Mouse (Mus musculus) heart, postnatal 25 days (tissue): ENCODE data around the gene Doxl2. TPM values are rescaled to one million over a fixed set of nuclear protein-coding genes. Genes with fewer than 3 reads are reported as not detected.
"Not testable (repeated sequence)": the region's sequence is repeated elsewhere in the genome, so short reads cannot be mapped to it uniquely, and the experiment has no call there.

Experiments
- DNase-seq: peaks from one replicate; pipeline ENCODE4 v3.0.0; 2022; ENCODE audit warnings: low spot score
- intact Hi-C: fragments of 180-260 bp; cut with DNase I; formaldehyde crosslinking; loops from one replicate; pipeline ENCODE4 v1.15.1; 2025
- total RNA-seq, 2 experiments: library from RNA; stranded (reverse); gene quantifications; 2 replicates each; pipeline ENCODE4 v1.2.3; 2021

Doxl2 gene
- total RNA-seq: not detected

DNA sequence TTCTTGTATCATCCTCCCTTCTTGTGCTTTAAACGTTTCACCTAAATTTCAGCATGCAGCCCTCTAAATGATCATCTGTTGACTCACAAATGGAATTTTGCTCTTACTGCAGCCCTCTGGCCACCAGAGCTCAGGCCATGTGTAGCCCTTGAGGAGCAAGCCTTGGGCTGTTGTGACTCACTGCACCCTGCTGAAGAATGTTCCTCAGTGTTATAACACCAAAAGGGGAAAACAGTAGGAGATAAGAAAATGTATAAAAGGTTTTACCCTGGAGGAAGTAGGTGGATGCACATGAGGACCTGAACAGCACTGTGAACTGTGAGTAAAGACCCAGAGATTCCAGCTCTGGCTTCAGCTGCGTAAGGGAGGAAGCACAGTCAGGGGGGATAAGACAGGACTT, at the start of gene Doxl2:
Doxl2 (plus strand) TSS at position 301 of the 400 bp plus-strand sequence.
- no peak for DNase-seq
- intact Hi-C loops: no loop called here

GRCm38 (mm10) chr6:48929595-48929994, 45.2 kb upstream of the Doxl2 start, which contains the start of gene 1600015I10Rik:
Gene 1600015I10Rik, plus strand, starts transcription at chr6:48929895.
- no peak for DNase-seq
- intact Hi-C loops: no loop called here

DNA sequence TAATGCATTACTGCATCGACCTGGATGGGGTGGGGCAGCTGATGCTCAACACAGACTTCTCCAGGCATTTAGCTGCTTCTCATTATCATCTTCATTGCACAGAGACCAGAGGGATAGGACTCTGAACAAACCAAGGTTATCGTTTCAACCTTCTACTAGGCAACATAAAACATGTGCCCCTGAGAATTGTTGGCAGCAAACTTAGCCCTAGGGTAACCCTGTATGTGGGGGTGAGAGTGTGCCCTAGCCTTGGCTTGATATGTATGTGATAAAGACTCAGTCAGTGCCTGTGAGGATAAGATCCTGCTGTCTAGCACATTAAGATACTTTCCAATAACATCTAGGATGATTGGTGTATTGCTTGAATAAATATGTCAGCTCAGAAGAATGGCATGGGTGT, 25.2 kb upstream of the Doxl2 start:
- no peak for DNase-seq

GRCm38 (mm10) chr6:48950676-48951075, 24.1 kb upstream of the Doxl2 start:
- no peak for DNase-seq
- intact Hi-C loops: no loop called here

More for the DNA sequence above, 25.2 kb upstream of the Doxl2 start:
- intact Hi-C loops: no loop called here

- no peak for DNase-seq
- intact Hi-C loops: no loop called here
These were observed 23.1 kb upstream of the Doxl2 start for GRCm38 (mm10) chr6:48951630-48952029.

- DNase-seq: no peak
- intact Hi-C loops: no loop called here
These were observed 21.5 kb upstream of the Doxl2 start for GRCm38 (mm10) chr6:48953220-48953619.

DNA sequence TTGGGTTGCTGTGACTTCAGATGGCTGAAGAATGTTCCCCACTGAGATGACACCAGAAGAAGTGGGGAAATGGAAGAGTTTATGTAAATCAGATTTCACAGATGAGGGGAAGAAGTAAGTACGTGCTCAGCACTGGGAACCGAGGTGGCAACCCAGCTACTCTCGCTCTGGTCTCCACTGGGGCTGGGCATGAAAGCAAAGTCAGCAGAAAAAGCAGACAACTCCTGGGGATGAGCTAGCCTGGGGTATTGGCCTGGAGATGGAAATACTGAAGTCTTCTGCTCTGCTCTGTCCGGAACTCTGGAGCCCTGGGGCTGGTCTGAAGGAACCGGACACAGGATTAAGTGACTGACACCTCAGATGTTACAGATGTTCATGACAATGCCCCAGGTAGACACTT, 20.6 kb upstream of the Doxl2 start:
- intact Hi-C loops: loop anchor here (2.0 kb wide), 1 partner anchor 135 kb away; no protein-coding TSS in a partner anchor
- no peak for DNase-seq

DNA sequence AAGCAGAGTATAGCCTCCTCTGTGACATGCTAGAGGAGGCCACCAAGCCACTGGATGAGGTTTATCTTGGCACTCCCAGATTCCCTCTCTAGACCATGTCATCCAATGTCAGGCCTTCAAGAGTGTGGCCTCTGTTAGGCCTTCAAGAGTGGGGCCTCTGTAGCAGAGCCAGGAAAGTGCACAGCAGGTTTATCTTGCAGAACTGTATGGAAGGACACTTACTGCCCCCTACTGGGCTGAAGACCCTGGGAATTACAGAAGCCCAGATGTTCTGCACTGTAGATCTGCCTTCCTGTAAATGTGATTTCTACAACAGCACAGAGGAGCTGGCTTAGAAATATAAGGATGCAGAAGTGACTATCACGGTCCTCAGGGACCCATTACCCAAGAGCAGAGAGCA, 19.8 kb upstream of the Doxl2 start:
- DNase-seq: no peak
- intact Hi-C loops: loop anchor here (2.0 to 5.0 kb wide), 2 partner anchors 98 to 136 kb away; no protein-coding TSS in a partner anchor

GRCm38 (mm10) chr6:48956785-48957184, 18.0 kb upstream of the Doxl2 start:
- no peak for DNase-seq
- intact Hi-C loops: loop anchor here (5.0 kb wide), 1 partner anchor 99 kb away; no protein-coding TSS in a partner anchor

DNA sequence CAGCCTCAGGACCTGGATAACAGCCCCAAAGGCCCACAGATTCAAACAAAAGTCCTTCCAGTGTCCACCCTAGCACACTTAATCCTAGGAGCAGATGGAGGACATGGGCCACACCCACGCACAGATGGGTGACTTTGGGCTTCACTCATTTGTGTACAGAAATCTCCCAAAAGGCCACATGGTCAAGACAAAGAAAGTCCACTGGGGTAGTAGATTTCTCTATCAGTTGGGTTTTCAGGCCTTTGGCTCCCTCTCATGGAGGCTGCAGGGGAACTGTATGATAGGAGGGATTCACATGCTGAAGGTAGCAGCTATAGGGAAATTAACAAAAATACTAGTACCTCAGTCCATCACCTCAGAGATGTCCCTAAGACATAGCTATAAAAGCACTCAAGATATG, 16.7 kb upstream of the Doxl2 start:
- DNase-seq: no peak
- intact Hi-C loops: loop anchor here (5.0 kb wide), 1 partner anchor 101 kb away; no protein-coding TSS in a partner anchor

- intact Hi-C loops: loop anchor here (5.0 kb wide), 1 partner anchor 102 kb away; no protein-coding TSS in a partner anchor
- DNase-seq: not testable (repeated sequence)
These were observed 15.6 kb upstream of the Doxl2 start for GRCm38 (mm10) chr6:48959151-48959550.

GRCm38 (mm10) chr6:48966696-48967095, 8.1 kb upstream of the Doxl2 start:
- not testable (repeated sequence) for DNase-seq

GRCm38 (mm10) chr6:48967868-48968267, 6.9 kb upstream of the Doxl2 start:
- intact Hi-C loops: no loop called here

More at GRCm38 (mm10) chr6:48966696-48967095, 8.1 kb upstream of the Doxl2 start:
- intact Hi-C loops: not testable (repeated sequence)

GRCm38 (mm10) chr6:48979616-48980015, 4.9 kb downstream of the Doxl2 start:
- no peak for DNase-seq
- intact Hi-C loops: no loop called here

More at GRCm38 (mm10) chr6:48967868-48968267, 6.9 kb upstream of the Doxl2 start:
- no peak for DNase-seq

DNA sequence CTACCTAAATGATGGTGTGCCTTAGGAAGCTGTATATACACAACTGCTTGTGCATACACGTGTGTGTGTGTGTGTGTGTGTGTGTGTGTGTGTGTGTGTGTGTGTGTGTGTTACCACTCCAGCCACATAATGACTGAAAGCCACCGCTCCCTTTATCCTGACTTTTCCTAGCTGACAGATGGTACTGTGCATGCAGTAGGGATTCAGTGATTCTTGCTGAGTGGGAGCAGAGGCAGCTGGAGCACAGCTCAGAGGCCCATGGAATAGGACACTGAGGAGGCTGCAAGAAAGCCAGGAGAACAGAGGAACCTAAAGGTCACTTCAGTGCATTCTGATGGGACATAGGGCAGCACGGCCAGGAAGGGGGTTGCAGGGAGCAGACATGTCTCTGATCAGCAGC, 7.5 kb downstream of the Doxl2 start:
- intact Hi-C loops: no loop called here
- no peak for DNase-seq

GRCm38 (mm10) chr6:48986444-48986990, 11.8 kb downstream of the Doxl2 start, which contains the start of gene Svs1:
Gene Svs1, plus strand, starts transcription at chr6:48986861.
- intact Hi-C loops: no loop called here
- no peak for DNase-seq

- DNase-seq: no peak
- intact Hi-C loops: no loop called here
These were observed 15.2 kb downstream of the Doxl2 start for GRCm38 (mm10) chr6:48989971-48990370.

GRCm38 (mm10) chr6:48991991-48992390, 17.2 kb downstream of the Doxl2 start:
- intact Hi-C loops: no loop called here
- no peak for DNase-seq

- DNase-seq: no peak
- intact Hi-C loops: no loop called here
These were observed 23.4 kb downstream of the Doxl2 start for GRCm38 (mm10) chr6:48998186-48998585.

DNA sequence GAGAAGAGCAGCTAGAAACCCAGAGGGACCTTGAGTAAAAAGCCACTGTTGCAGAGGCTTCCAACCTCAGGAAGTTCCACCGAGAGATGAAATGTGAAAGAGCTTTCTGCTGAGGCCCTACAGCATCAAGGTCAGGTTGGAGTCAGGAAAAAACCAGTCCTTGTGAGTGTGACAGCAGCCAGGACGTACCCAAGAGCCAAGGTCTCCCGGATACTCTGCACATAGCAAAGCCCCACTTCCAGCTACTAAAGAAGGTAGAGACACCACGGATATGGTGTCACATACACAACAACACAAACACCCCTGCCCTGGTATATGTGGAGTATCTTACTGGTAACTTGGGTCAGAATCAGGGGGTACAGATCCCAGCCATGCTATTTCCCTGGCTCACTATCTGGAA, 24.0 kb downstream of the Doxl2 start:
- DNase-seq: no peak
- intact Hi-C loops: no loop called here

- no peak for DNase-seq
- intact Hi-C loops: no loop called here
These were observed 28.6 kb downstream of the Doxl2 start for GRCm38 (mm10) chr6:49003381-49003780.

DNA sequence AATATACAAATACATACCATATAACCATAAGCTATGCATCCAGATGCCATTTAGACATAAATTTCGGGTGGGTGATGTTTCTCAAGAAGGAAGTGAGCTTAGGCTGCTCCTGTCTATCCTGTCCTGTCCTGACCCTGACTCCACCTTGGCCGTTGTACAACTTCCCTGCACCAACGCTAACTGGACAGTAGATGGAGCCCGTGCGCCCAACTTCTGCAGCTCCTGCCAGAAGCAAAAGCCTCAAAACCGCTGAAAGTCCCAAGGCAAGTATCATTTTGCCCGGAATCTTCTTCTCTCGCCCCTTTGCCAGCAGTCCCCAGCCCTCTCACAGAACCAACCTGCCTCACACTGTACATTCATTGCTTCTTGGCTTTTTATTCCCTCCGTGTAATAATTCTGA, 33.2 kb downstream of the Doxl2 start:
- no peak for DNase-seq
- intact Hi-C loops: no loop called here
